Mouse (Mus musculus): Measurements from ENCODE around the gene Tomm20l.
A peak's percentile ranks its signal among the peaks of the same experiment; 100 is the strongest.
"Not testable (repeated sequence)": the region's sequence is repeated elsewhere in the genome, so short reads cannot be mapped to it uniquely, and the experiment has no call there.

The Tomm20l gene

GRCm38 (mm10) chr12:71111331-71111730 lies at the start of gene Tomm20l:
Tomm20l (plus strand) TSS chr12:71111428.
- DNase-seq (ENCODE audit: inconsistent ontology term): peak; percentile 18

- DNase-seq (ENCODE audit: inconsistent ontology term): no peak
Observed at GRCm38 (mm10) chr12:71069846-71070245, 41.4 kb upstream of the Tomm20l start.

- no peak for DNase-seq (ENCODE audit: inconsistent ontology term)
Observed at GRCm38 (mm10) chr12:71072048-71072447, 39.2 kb upstream of the Tomm20l start.

- peak; percentile 4 for DNase-seq (ENCODE audit: inconsistent ontology term)
Observed at GRCm38 (mm10) chr12:71073113-71073730, 38.0 kb upstream of the Tomm20l start.

GRCm38 (mm10) chr12:71086331-71086730 lies 24.9 kb upstream of the Tomm20l start:
- no peak for DNase-seq (ENCODE audit: inconsistent ontology term)

GRCm38 (mm10) chr12:71104275-71104674 lies 7.0 kb upstream of the Tomm20l start:
- not testable (repeated sequence) for DNase-seq (ENCODE audit: inconsistent ontology term)

GRCm38 (mm10) chr12:71107216-71107771 lies 3.9 kb upstream of the Tomm20l start:
- no peak for DNase-seq (ENCODE audit: inconsistent ontology term)

GRCm38 (mm10) chr12:71113074-71113473 lies 1.8 kb downstream of the Tomm20l start:
- DNase-seq (ENCODE audit: inconsistent ontology term): no peak

GRCm38 (mm10) chr12:71113675-71114288 lies 2.6 kb downstream of the Tomm20l start:
- DNase-seq (ENCODE audit: inconsistent ontology term): peak; percentile 69

GRCm38 (mm10) chr12:71116411-71116810 lies 5.2 kb downstream of the Tomm20l start:
- peak; percentile 30 for DNase-seq (ENCODE audit: inconsistent ontology term)

GRCm38 (mm10) chr12:71122731-71123130 lies 11.5 kb downstream of the Tomm20l start:
- no peak for DNase-seq (ENCODE audit: inconsistent ontology term)

GRCm38 (mm10) chr12:71123286-71123685 lies 12.1 kb downstream of the Tomm20l start:
- DNase-seq (ENCODE audit: inconsistent ontology term): no peak

GRCm38 (mm10) chr12:71135581-71135980 lies 24.4 kb downstream of the Tomm20l start:
- DNase-seq (ENCODE audit: inconsistent ontology term): no peak

- DNase-seq (ENCODE audit: inconsistent ontology term): peak; percentile 97
Observed at GRCm38 (mm10) chr12:71136130-71136973, 25.1 kb downstream of the Tomm20l start, which contains the start of the genes Timm9 and 2700049A03Rik. Timm9 (minus strand) TSS chr12:71136684. 2700049A03Rik (plus strand) TSS chr12:71136848.

- peak; percentile 93 for DNase-seq (ENCODE audit: inconsistent ontology term)
Observed at GRCm38 (mm10) chr12:71136974-71137491, 25.8 kb downstream of the Tomm20l start.

- peak; percentile 38 for DNase-seq (ENCODE audit: inconsistent ontology term)
Observed at GRCm38 (mm10) chr12:71137686-71138085, 26.5 kb downstream of the Tomm20l start.

GRCm38 (mm10) chr12:71139258-71139828 lies 28.1 kb downstream of the Tomm20l start:
- DNase-seq (ENCODE audit: inconsistent ontology term): no peak

GRCm38 (mm10) chr12:71141189-71141588 lies 30.0 kb downstream of the Tomm20l start:
- DNase-seq (ENCODE audit: inconsistent ontology term): no peak

GRCm38 (mm10) chr12:71147641-71148040 lies 36.4 kb downstream of the Tomm20l start:
- DNase-seq (ENCODE audit: inconsistent ontology term): peak; percentile 25

GRCm38 (mm10) chr12:71148801-71149200 lies 37.6 kb downstream of the Tomm20l start:
- no peak for DNase-seq (ENCODE audit: inconsistent ontology term)

GRCm38 (mm10) chr12:71149456-71149855 lies 38.2 kb downstream of the Tomm20l start:
- no peak for DNase-seq (ENCODE audit: inconsistent ontology term)
